Mouse (Mus musculus) splenic B cell, adult 2 months (primary cell): ENCODE measurements around the gene Dnajb5.

Experiments used
- DNase-seq: peaks from one replicate; pipeline ENCODE4 v3.0.0-alpha.2; 2011; ENCODE audit warnings: low read depth, low spot score
- H3K27me3 ChIP-seq: 2 replicates; pipeline ENCODE4 v1.6.1; 2012; ENCODE audit warnings: mild to moderate bottlenecking, low read length, moderate library complexity, mixed read lengths; ENCODE audit not compliant: control insufficient read depth, poor library complexity, insufficient read depth, severe bottlenecking
- H3K36me3 ChIP-seq: 2 replicates; pipeline ENCODE4 v1.6.1; 2012; ENCODE audit warnings: mild to moderate bottlenecking, low read length, moderate library complexity, mixed read lengths; ENCODE audit not compliant: control insufficient read depth, poor library complexity, insufficient read depth, severe bottlenecking

The Dnajb5 gene

DNA sequence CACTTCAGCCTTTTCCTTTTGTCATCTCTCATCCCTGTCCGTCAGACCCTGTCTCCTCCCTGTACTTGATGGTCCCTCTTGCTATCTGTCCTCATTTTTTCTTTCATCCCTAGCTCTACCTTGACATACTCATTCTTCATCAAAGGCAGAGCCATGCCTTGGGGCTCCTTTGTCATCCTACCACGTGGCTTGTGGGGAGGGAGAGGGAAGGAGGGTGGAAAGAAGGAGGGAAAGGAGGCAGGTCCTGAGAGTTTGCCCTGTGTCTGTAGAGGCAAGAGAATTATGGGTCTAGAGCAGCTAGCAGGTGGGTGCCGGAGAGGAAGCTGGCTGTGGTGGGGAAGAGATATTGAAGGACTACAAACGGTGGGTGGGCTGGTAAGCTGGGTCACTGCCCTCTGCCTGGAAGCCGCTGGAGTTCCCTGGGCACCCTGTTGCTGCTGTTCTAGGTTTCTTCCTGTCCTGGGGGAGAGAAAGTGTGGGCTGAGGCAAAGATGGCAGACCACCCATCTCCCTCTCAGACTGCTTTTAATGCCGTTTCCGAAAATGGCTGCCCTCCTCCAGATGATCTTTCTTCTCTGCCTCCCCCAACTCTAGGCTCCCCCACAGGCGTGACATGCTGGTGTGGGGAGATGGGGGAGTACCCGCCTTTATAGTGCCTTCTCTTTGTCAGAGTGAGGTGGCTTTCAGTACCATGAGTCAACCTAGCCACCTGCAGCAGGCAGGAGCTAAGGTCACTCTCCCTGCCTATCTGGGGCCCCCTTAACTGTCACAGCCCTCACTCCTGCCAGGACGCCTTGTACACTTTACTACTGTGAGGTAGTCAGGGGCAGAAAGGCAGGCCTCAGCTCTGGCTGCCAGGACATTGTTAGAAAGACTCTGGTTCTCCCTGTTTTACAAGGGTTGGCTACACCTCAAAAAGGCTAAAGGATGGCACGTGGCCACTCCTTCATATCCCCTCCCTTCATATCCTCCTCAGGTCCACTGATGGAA, 1.9 kb downstream of the Dnajb5 start:
- no peaks in the 10 kb centered on the region for H3K36me3 ChIP-seq
- no peak for DNase-seq
- H3K27me3 ChIP-seq: no peaks in the 10 kb centered on the region

DNA sequence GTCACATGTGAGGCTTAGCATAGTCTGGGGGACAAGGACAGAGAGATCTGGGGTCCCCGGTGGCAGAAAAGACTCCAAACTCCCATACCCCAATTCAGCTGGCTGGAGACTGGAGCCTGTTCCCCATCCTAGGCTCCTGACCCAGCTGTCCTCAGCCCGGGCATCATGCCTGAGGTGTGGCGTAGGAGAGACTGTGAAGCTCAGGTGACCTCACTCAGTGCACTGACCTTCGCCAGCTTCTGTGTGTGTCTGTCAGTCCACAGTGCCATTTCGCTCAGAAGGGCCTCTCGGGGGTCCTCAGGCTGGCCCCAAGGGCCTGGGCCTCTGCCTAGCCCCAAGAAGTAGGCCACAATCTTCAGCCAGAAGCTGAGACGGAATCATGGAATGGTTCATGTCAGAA, 2.9 kb downstream of the Dnajb5 start:
- H3K27me3 ChIP-seq: no peaks in the 10 kb centered on the region
- no peak for DNase-seq
- H3K36me3 ChIP-seq: no peaks in the 10 kb centered on the region; the same call in 1 of the 2 replicates

DNA sequence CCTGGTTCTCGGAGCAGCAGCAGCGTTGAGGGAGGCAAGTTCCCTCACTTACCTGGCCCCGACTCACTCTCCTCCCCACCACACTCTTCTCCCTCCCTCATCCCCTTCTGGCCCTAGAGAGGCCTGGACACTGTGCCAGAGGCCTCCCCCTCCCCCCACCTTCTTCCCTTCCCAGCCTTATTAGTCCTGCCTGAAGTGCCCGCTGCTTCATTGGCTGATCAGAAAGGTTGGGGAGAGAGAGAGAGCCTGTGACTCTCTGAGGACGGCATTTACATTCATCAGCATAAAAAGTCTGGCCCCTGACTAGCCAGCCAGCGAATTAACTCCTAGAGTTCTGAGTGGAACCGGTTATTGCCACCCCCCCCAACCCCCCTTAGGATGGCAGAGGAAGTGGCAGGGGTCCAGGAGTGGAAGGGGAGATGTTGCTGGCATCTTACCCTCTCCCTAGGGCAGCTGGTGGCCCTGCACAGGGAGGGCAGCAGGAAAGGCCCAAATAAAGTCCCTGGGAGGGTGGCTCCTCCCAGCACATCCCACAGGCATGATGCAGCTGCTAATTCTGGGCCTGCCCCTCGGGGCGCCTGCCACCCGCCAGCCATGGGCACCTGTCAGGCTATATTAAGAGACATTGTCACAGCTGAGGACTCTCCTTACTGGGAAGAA, 4.0 kb downstream of the Dnajb5 start:
- no peak for DNase-seq
- Histone ChIP-seq H3K36me3 (no peaks in the 10 kb centered on the region; the same call in 1 of the 2 replicates), H3K27me3 (no peaks in the 10 kb centered on the region)

DNA sequence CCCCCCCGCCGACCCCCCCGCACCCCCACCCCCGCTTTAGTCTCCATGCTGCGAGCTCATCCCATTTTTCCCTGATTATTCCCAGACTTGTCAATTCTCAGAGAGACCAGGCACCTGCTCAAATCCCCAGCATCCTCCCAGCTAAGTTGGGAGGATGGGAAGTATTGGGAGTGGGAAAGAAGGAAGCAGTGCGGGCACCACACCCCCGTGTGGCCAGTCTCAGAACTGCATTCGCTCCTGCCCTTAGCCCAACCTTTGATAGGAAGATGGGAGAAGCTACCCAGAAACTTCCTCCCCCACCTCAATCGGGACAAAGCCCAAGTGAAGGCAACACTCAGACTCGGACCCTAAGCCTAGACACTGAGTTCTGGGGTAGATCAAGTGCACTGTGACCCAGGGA, 4.7 kb downstream of the Dnajb5 start:
- DNase-seq: peak; percentile 51
- no peaks in the 10 kb centered on the region; the same call in 1 of the 2 replicates for H3K36me3 ChIP-seq
- H3K27me3 ChIP-seq: no peaks in the 10 kb centered on the region

DNA sequence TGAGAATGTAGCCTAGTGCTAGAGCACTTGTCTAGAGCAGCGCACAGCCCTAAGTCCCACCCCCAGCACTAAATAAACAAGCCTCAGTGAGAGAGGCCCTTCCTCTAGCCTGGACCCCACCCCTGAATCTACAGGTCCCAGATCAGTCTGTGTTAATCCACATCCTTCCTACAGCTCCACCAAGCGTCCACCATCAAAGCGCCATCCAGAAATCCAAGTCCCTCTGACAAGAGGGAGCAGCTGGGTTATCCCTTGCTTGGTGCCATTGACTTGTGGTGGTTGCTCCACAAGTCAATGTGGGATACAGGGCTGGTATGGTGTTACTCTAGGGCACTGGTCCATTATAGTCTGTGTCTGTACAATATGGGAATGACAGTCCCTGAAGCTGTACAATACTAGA, 5.6 kb downstream of the Dnajb5 start:
- H3K36me3 ChIP-seq: no peaks in the 10 kb centered on the region; the same call in 1 of the 2 replicates
- DNase-seq: no peak
- no peaks in the 10 kb centered on the region for H3K27me3 ChIP-seq

DNA sequence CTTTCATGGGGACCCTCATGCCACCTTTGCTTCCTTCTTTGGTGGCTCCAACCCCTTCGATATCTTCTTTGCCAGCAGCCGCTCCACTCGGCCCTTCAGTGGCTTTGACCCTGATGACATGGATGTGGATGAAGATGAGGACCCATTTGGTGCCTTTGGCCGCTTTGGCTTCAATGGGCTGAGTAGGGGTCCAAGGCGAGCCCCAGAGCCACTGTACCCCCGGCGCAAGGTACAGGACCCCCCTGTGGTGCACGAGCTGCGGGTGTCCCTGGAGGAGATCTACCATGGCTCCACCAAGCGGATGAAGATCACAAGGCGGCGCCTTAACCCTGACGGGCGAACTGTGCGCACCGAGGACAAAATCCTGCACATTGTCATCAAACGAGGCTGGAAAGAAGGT, 7.0 kb downstream of the Dnajb5 start:
- no peaks in the 10 kb centered on the region; the same call in 1 of the 2 replicates for H3K36me3 ChIP-seq
- no peak for DNase-seq
- H3K27me3 ChIP-seq: no peaks in the 10 kb centered on the region

DNA sequence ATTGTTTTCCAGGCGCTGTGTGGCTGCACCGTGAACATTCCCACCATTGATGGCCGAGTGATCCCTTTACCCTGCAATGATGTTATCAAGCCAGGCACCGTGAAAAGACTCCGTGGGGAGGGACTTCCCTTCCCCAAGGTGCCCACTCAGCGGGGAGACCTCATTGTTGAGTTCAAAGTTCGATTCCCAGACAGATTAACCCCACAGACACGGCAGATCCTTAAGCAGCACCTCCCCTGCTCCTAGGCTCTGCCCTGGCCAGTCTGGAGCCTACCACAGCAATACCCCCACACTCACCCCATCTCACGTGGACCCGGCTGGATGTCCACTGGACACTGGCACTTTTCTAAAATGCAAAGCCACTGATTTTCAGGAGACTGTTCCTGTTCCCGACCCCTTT, 7.7 kb downstream of the Dnajb5 start:
- no peak for DNase-seq
- no peaks in the 10 kb centered on the region; the same call in 1 of the 2 replicates for H3K36me3 ChIP-seq
- H3K27me3 ChIP-seq: no peaks in the 10 kb centered on the region

DNA sequence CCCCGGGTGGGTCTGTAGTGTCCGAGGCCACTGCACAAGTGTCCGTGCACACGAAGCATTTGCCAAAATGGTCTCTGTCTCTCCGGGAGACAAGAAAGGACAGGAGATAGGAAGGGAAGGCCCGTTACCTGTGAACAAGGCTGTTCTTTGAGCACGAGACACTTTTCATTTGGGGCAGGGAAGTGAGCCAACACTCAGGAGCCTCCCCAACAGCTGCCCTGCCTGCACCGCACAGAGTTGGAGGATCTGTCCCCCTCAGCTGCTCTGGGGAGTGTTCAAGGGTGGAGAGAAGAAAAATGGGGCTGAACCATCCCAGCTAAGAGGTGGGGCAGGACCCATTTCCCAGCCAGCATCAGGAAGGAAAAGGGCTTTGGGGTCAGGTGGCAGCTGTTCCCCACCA, 8.4 kb downstream of the Dnajb5 start:
- H3K27me3 ChIP-seq: no peaks in the 10 kb centered on the region
- H3K36me3 ChIP-seq: no peaks in the 10 kb centered on the region; the same call in 1 of the 2 replicates
- no peak for DNase-seq

DNA sequence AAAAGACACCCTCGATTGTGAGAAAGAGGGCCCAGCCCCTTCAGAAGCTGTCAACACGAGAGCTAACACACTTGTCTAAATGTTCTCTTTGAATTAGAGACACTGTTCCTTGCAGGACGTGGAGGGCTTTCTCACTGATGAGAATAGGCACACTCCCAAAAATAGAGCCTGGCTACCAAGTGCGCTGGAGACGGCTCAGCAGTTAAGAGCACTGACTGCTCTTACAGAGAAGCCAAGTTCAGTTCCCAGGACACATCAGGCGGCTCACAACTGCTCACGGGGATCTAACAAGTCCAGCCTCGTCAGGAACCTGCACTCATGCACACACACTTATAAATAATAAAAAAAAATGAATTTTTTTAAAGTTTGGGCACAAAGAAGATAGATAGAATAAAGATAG, 9.3 kb downstream of the Dnajb5 start:
- Histone ChIP-seq H3K36me3 (no peaks in the 10 kb centered on the region; the same call in 1 of the 2 replicates), H3K27me3 (no peaks in the 10 kb centered on the region)
- no peak for DNase-seq

DNA sequence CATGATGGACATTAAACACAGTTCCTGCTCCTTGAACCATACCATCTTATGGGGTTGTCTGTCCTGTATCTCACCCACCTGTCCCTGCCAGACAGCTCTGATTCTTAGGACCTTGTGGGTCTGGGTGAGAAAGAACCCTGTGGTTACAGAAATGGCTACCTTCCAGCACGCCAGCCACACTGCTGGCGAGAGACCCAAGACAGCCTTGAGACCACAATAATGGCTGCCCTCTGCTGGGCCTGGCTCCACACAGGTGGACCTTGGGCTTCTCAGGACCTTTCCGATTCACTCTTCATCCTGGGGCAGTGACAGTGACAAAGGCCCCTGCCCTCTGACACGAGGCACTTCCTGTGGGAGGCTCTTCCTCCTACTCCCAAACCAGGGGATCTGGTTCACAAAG, 9.8 kb downstream of the Dnajb5 start:
- DNase-seq: no peak
- no peaks in the 10 kb centered on the region for H3K27me3 ChIP-seq
- no peaks in the 10 kb centered on the region; the same call in 1 of the 2 replicates for H3K36me3 ChIP-seq

DNA sequence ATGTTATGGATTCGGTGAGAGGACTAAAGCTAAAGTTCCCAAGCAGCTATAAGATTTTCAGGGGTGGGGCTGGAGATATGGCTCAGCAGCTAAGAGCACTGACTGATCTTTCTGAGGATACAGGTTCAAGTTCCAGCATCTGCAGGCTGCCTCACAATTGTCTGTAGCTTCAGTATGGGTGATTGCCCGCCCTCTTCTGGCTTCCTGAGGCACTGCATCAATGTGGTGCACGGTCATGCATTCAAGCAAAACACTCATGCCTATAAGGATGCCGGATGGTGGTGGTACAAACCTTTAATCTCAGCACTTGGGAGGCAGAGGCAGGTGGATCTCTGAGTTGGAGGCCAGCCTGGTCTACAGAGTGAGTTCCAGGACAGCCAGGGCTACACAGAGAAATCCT, 12.0 kb downstream of the Dnajb5 start:
- peak; percentile 80 for DNase-seq
- Histone ChIP-seq H3K27me3 (no peaks in the 10 kb centered on the region), H3K36me3 (no peaks in the 10 kb centered on the region; the same call in 1 of the 2 replicates)

DNA sequence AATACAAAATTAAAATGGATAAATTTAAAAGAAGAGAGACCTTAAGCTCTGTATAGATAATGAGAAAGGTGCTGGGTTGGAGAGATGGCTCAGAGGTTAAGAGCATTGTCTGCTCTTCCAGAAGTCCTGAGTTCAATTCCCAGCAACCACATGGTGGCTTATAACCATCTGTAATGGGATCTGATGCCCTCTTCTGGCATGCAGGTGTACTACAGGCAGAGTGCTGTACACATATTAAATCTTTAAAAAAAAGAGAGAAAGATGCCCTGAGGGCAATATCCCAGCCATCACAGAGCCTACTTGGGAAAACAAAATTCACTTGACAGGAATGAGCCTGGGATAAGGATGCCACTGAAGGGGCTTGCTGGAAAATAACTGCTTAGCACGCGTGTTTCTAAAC, 13.9 kb downstream of the Dnajb5 start:
- peak; percentile 35 for DNase-seq
- Histone ChIP-seq H3K27me3 (no peaks in the 10 kb centered on the region), H3K36me3 (no peaks in the 10 kb centered on the region)

DNA sequence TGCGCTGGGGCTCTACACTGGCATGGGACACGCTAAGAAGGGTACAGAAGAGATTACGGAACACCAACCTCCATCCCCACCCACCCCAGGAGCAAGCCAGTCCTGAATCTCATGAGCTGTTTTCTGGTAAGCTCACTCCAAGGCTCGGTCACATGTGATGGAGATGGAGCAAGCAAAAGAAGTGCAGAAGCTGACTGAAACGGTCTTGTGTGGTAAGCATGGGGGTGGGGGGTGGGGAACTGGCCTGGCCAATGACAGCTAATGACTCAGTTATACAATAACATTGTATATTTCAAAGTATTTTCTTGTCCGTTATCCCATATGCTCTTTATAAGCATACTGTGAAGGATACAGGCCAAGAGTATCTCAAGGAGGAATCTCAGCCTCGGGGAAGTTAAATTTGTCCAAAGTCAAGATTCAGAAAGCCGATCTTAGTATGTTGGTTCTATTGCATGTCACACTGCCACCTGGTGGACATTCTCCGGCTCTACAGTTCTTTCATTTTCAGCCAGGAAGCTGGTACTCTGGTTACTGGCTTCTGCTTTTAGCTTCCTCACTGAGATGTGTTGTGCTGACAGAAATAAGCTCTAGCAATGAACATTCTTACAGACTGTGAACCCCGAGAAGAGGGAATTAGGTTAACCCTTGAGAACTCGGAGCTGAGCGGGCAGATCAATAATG, 15.6 kb downstream of the Dnajb5 start:
- H3K36me3 ChIP-seq: no peaks in the 10 kb centered on the region
- no peaks in the 10 kb centered on the region for H3K27me3 ChIP-seq
- peak; percentile 89 for DNase-seq

DNA sequence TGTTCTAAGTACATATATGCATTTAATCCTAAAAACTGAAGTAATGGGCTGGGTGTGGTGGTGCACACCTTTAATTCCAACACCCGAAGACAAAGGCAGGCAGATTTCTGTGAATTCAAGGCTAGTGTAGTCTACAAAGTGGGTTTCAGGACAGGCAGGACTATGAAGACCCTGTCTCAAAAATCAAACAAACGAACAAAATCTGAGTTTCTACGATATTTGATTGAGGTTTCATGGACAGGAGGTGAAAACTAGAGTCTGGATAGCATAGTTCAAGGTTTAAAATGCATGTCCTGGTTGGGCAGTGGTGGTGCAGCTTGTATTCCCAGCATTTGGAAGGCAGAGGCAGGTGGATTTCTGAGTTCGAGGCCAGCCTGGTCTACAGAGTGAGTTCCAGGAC, 19.7 kb downstream of the Dnajb5 start, which contains the start of gene 1700022I11Rik:
TSS of gene 1700022I11Rik (plus strand) at position 301 of the 400 bp plus-strand sequence.
- no peak for DNase-seq
- Histone ChIP-seq H3K36me3 (no peaks in the 10 kb centered on the region), H3K27me3 (no peaks in the 10 kb centered on the region)
